Mouse (Mus musculus): Measurements from ENCODE around the gene Klhl21. TPM values are rescaled to one million over a fixed set of nuclear protein-coding genes. Genes with fewer than 3 reads are reported as not detected.

Klhl21 gene
- polyA plus RNA-seq, 1 experiment from 2014 or later = 5.9 TPM

GRCm38 (mm10) chr4:152010091-152010706 lies 1.6 kb downstream of the Klhl21 start:
- peak overlapping the region; percentile 66 for H3K9ac ChIP-seq (ENCODE audit: low read length)
- 3% methylated on average over 10 of the region's 10 CpGs for WGBS
- H3K4me3 ChIP-seq (ENCODE audit: low read depth, low read length) = peak overlapping the region; percentile 82
- peak overlapping the region; percentile 90 for H3K4me2 ChIP-seq (ENCODE audit: low read length)
- ATAC-seq (replicated peaks; ENCODE audit: low FRiP score, low TSS enrichment, low read depth) = no peak
- H3K9me3 ChIP-seq (ENCODE audit: control insufficient read depth, low read length) = no peaks in the 10 kb centered on the region
- DNase-seq (ENCODE audit: low spot score) = peak; percentile 68
- 0 out of 2 replicates have a peak overlapping the region, but pooled peaks have one; percentile 25 for H3K27ac ChIP-seq (ENCODE audit: low read depth)
- no peaks in the 10 kb centered on the region for H3K27me3 ChIP-seq (replicated peaks; ENCODE audit: control insufficient read depth, insufficient read depth, low read length)
- H3K36me3 ChIP-seq (ENCODE audit: control insufficient read depth, insufficient read depth, low read length) = peaks cover 31% of the 10 kb centered on the region
- peaks cover 33% of the 10 kb centered on the region for H3K4me1 ChIP-seq (replicated peaks; ENCODE audit: control insufficient read depth, insufficient read depth, low read length)

GRCm38 (mm10) chr4:152010707-152011134 lies 2.1 kb downstream of the Klhl21 start:
- H3K4me2 ChIP-seq (ENCODE audit: low read length) = peak overlapping the region; percentile 90
- H3K4me3 ChIP-seq (ENCODE audit: low read depth, low read length) = peak overlapping the region; percentile 82
- no peaks in the 10 kb centered on the region for H3K9me3 ChIP-seq (ENCODE audit: control insufficient read depth, low read length)
- peak overlapping the region; percentile 66 for H3K9ac ChIP-seq (ENCODE audit: low read length)
- WGBS = 15% methylated on average over 13 of the region's 13 CpGs
- 0 out of 2 replicates have a peak overlapping the region, but pooled peaks have one; percentile 25 for H3K27ac ChIP-seq (ENCODE audit: low read depth)
- no peaks in the 10 kb centered on the region for H3K27me3 ChIP-seq (replicated peaks; ENCODE audit: control insufficient read depth, insufficient read depth, low read length)
- H3K4me1 ChIP-seq (replicated peaks; ENCODE audit: control insufficient read depth, insufficient read depth, low read length) = peaks cover 33% of the 10 kb centered on the region
- peaks cover 36% of the 10 kb centered on the region for H3K36me3 ChIP-seq (ENCODE audit: control insufficient read depth, insufficient read depth, low read length)
- ATAC-seq (replicated peaks; ENCODE audit: low FRiP score, low TSS enrichment, low read depth) = no peak
- DNase-seq (ENCODE audit: low spot score) = no peak

GRCm38 (mm10) chr4:152011171-152011760 lies 2.7 kb downstream of the Klhl21 start:
- no peak overlapping the region for H3K27ac ChIP-seq (ENCODE audit: low read depth)
- H3K36me3 ChIP-seq (ENCODE audit: control insufficient read depth, insufficient read depth, low read length) = peaks cover 36% of the 10 kb centered on the region
- ATAC-seq (replicated peaks; ENCODE audit: low FRiP score, low TSS enrichment, low read depth) = no peak
- DNase-seq (ENCODE audit: low spot score) = no peak
- peak overlapping the region; percentile 90 for H3K4me2 ChIP-seq (ENCODE audit: low read length)
- peak overlapping the region; percentile 66 for H3K9ac ChIP-seq (ENCODE audit: low read length)
- no peaks in the 10 kb centered on the region for H3K9me3 ChIP-seq (ENCODE audit: control insufficient read depth, low read length)
- H3K27me3 ChIP-seq (replicated peaks; ENCODE audit: control insufficient read depth, insufficient read depth, low read length) = no peaks in the 10 kb centered on the region
- H3K4me3 ChIP-seq (ENCODE audit: low read depth, low read length) = peak overlapping the region; percentile 82
- H3K4me1 ChIP-seq (replicated peaks; ENCODE audit: control insufficient read depth, insufficient read depth, low read length) = peaks cover 33% of the 10 kb centered on the region
- WGBS = 76% methylated on average over 8 of the region's 8 CpGs

- Histone ChIP-seq H3K4me2 (ENCODE audit: low read length) (no peak overlapping the region), H3K9me3 (ENCODE audit: control insufficient read depth, low read length) (no peaks in the 10 kb centered on the region), H3K4me3 (ENCODE audit: low read depth, low read length) (no peak overlapping the region), H3K27ac (ENCODE audit: low read depth) (no peak overlapping the region), H3K36me3 (ENCODE audit: control insufficient read depth, insufficient read depth, low read length) (peaks cover 37% of the 10 kb centered on the region), H3K27me3 (replicated peaks; ENCODE audit: control insufficient read depth, insufficient read depth, low read length) (no peaks in the 10 kb centered on the region), H3K4me1 (replicated peaks; ENCODE audit: control insufficient read depth, insufficient read depth, low read length) (peaks cover 30% of the 10 kb centered on the region), H3K9ac (ENCODE audit: low read length) (no peak overlapping the region)
- WGBS = 91% methylated on average over 16 of the region's 16 CpGs
- no peak for DNase-seq (ENCODE audit: low spot score)
- no peak for ATAC-seq (replicated peaks; ENCODE audit: low FRiP score, low TSS enrichment, low read depth)
Observed at GRCm38 (mm10) chr4:152012109-152012508, 3.5 kb downstream of the Klhl21 start.

- no peaks in the 10 kb centered on the region for H3K27me3 ChIP-seq (replicated peaks; ENCODE audit: control insufficient read depth, insufficient read depth, low read length)
- no peak overlapping the region for H3K4me2 ChIP-seq (ENCODE audit: low read length)
- no peak overlapping the region for H3K4me3 ChIP-seq (ENCODE audit: low read depth, low read length)
- ATAC-seq (replicated peaks; ENCODE audit: low FRiP score, low TSS enrichment, low read depth) (no peak), DNase-seq (ENCODE audit: low spot score) (no peak)
- H3K4me1 ChIP-seq (replicated peaks; ENCODE audit: control insufficient read depth, insufficient read depth, low read length) = peaks cover 19% of the 10 kb centered on the region
- H3K27ac ChIP-seq (ENCODE audit: low read depth) = no peak overlapping the region
- H3K9me3 ChIP-seq (ENCODE audit: control insufficient read depth, low read length) = no peaks in the 10 kb centered on the region
- WGBS = 84% methylated on average over 12 of the region's 12 CpGs
- H3K36me3 ChIP-seq (ENCODE audit: control insufficient read depth, insufficient read depth, low read length) = peaks cover 45% of the 10 kb centered on the region
- H3K9ac ChIP-seq (ENCODE audit: low read length) = no peak overlapping the region
Observed at GRCm38 (mm10) chr4:152013036-152013813, 4.6 kb downstream of the Klhl21 start.

GRCm38 (mm10) chr4:152019073-152019472 lies 10.5 kb downstream of the Klhl21 start:
- Histone ChIP-seq H3K4me1 (replicated peaks; ENCODE audit: control insufficient read depth, insufficient read depth, low read length) (no peaks in the 10 kb centered on the region), H3K36me3 (ENCODE audit: control insufficient read depth, insufficient read depth, low read length) (peaks cover 78% of the 10 kb centered on the region), H3K27me3 (replicated peaks; ENCODE audit: control insufficient read depth, insufficient read depth, low read length) (no peaks in the 10 kb centered on the region), H3K27ac (ENCODE audit: low read depth) (no peak overlapping the region), H3K9me3 (ENCODE audit: control insufficient read depth, low read length) (no peaks in the 10 kb centered on the region), H3K9ac (ENCODE audit: low read length) (no peak overlapping the region), H3K4me3 (ENCODE audit: low read depth, low read length) (no peak overlapping the region), H3K4me2 (ENCODE audit: low read length) (no peak overlapping the region)
- DNase-seq (ENCODE audit: low spot score) (no peak), ATAC-seq (replicated peaks; ENCODE audit: low FRiP score, low TSS enrichment, low read depth) (no peak)
- WGBS = 89% methylated on average over 6 of the region's 6 CpGs

GRCm38 (mm10) chr4:152020024-152020423 lies 11.4 kb downstream of the Klhl21 start:
- ATAC-seq (replicated peaks; ENCODE audit: low FRiP score, low TSS enrichment, low read depth) (no peak), DNase-seq (ENCODE audit: low spot score) (no peak)
- Histone ChIP-seq H3K4me1 (replicated peaks; ENCODE audit: control insufficient read depth, insufficient read depth, low read length) (peaks cover 4% of the 10 kb centered on the region), H3K36me3 (ENCODE audit: control insufficient read depth, insufficient read depth, low read length) (peaks cover 76% of the 10 kb centered on the region), H3K27me3 (replicated peaks; ENCODE audit: control insufficient read depth, insufficient read depth, low read length) (no peaks in the 10 kb centered on the region), H3K27ac (ENCODE audit: low read depth) (no peak overlapping the region), H3K4me3 (ENCODE audit: low read depth, low read length) (no peak overlapping the region), H3K9ac (ENCODE audit: low read length) (no peak overlapping the region), H3K4me2 (ENCODE audit: low read length) (no peak overlapping the region), H3K9me3 (ENCODE audit: control insufficient read depth, low read length) (no peaks in the 10 kb centered on the region)
- WGBS = 92% methylated on average over 21 of the region's 21 CpGs

- Histone ChIP-seq H3K4me1 (replicated peaks; ENCODE audit: control insufficient read depth, insufficient read depth, low read length) (peaks cover 20% of the 10 kb centered on the region), H3K9me3 (ENCODE audit: control insufficient read depth, low read length) (no peaks in the 10 kb centered on the region), H3K27ac (ENCODE audit: low read depth) (no peak overlapping the region), H3K27me3 (replicated peaks; ENCODE audit: control insufficient read depth, insufficient read depth, low read length) (no peaks in the 10 kb centered on the region), H3K4me2 (ENCODE audit: low read length) (no peak overlapping the region), H3K4me3 (ENCODE audit: low read depth, low read length) (no peak overlapping the region), H3K36me3 (ENCODE audit: control insufficient read depth, insufficient read depth, low read length) (peaks cover 74% of the 10 kb centered on the region), H3K9ac (ENCODE audit: low read length) (no peak overlapping the region)
- no peak for ATAC-seq (replicated peaks; ENCODE audit: low FRiP score, low TSS enrichment, low read depth)
- no peak for DNase-seq (ENCODE audit: low spot score)
- 80% methylated on average over 12 of the region's 12 CpGs for WGBS
Observed at GRCm38 (mm10) chr4:152021568-152022097, 13.0 kb downstream of the Klhl21 start.
